Mouse (Mus musculus) liver, adult (tissue): Measurements from ENCODE around the gene Ap3m1.

ENCODE experiments used
- GATA4 ChIP-seq: IDR thresholded peaks from 2 replicates; pipeline ENCODE4 v1.6.1; 2014; ENCODE audit warnings: mild to moderate bottlenecking, low read length; ENCODE audit not compliant: insufficient replicate concordance

The Ap3m1 gene

GRCm38 (mm10) chr14:21052112-21052780, at the start of gene Ap3m1, which contains the start of gene Adk:
Ap3m1 (minus strand) TSS chr14:21052508.
Adk (plus strand) TSS chr14:21052574.
- TF ChIP-seq GATA4: peak; percentile 75; the same call in 1 of the 2 replicates

- no peak for TF ChIP-seq GATA4
Measured at GRCm38 (mm10) chr14:21101562-21101961, 49.3 kb upstream of the Ap3m1 start.

DNA sequence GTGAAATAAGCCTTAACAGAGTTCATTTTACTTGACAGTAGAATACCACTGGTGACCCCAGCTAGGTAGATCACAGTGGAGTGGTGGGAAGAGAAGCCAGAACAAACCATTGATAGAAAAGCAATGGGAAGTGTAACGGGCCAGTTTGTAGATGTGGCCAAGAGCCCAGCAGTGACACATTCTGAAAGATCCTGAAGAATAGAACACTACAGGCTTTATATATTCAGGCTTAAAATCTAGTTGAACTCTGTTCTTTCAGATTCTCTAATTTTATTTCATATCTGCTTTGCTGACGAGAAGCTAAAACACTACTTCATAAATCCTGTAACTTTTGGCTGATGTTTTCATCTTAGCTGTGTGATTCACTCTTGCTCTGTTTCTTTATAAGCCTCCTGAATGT, 48.6 kb upstream of the Ap3m1 start:
- TF ChIP-seq GATA4: no peak

DNA sequence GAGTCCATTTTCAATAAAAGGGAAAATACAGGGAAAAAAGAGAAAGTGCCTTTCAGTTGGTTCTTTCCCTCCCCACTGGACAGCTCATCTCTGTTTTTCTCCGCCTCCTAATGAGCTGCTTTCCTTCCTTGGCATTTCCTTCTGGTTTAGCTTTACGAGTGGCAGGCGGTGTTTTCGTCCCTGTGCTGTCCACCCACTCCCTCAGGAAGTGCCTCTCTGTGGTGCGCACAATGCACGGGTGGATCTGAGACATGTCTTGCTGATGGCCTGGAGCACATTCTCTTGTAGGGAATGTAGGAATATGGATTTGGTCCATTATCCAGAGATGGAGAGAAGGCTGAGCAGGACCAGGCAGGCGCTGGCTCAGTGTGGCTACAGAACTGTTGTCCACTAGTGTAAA, 47.1 kb upstream of the Ap3m1 start:
- no peak for TF ChIP-seq GATA4

- TF ChIP-seq GATA4: peak; percentile 84
Measured at GRCm38 (mm10) chr14:21096689-21097088, 44.4 kb upstream of the Ap3m1 start.

- TF ChIP-seq GATA4: no peak
Measured at GRCm38 (mm10) chr14:21096279-21096678, 44.0 kb upstream of the Ap3m1 start.

DNA sequence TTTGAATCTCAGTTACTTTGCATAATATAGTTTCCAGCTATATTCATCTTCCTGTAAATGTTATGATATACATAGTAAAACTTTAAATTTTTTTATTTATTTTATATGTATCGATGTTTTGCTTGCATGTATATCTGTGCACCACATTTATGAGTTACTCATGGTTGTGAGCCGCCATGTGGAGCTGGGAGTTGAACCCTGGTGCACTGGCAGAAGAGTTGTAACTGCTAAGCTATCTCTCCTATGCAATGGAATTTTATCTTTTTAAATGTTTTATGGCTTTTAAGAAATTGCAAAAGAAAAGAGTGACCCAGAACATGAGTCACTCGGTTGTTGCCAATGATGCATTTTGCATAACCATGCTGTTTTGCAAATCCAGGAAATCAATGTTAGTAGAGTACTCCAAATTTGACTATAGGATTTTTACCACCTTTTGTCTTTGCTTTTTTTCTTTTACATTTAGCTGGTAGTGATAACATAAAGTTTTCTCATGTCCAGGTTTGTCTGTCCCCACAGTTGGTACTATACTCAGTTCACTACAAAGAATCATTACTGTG, 38.7 kb upstream of the Ap3m1 start:
- no peak for TF ChIP-seq GATA4

GRCm38 (mm10) chr14:21090400-21090799, 38.1 kb upstream of the Ap3m1 start:
- TF ChIP-seq GATA4: no peak

GRCm38 (mm10) chr14:21088731-21089130, 36.4 kb upstream of the Ap3m1 start:
- no peak for TF ChIP-seq GATA4

DNA sequence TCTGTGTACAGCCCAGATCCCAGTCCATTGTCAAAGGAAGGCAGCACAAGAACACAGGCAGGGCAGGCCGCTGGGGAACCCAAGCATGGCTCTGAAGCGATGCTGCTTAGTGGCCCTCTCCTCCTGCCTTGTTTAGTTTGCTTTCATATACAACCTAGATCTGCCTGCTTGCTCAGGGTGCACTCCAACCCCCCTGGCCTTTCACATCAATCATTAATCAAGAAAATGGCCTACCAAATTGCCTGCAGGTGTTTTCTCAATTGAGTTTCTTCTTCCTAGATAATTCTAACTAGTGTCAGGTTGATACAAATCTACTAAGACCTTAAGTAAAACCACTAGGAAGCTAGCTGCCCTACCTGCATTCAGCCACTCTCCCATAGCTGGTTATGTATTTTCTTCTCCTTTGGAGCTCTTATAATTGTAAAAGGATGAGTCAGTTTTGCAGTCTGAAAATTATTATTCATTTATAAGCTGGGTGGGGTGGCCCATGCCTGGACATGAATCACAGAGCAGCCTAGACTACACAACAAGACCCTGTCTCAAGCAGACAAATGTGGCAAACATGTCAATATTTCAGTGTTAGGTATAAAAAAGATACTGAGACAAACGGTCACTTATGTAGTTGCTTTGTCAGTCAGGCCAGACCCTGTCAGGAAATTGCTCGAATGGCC, 35.2 kb upstream of the Ap3m1 start:
- no peak for TF ChIP-seq GATA4

GRCm38 (mm10) chr14:21086827-21087351, 34.6 kb upstream of the Ap3m1 start:
- TF ChIP-seq GATA4: no peak

DNA sequence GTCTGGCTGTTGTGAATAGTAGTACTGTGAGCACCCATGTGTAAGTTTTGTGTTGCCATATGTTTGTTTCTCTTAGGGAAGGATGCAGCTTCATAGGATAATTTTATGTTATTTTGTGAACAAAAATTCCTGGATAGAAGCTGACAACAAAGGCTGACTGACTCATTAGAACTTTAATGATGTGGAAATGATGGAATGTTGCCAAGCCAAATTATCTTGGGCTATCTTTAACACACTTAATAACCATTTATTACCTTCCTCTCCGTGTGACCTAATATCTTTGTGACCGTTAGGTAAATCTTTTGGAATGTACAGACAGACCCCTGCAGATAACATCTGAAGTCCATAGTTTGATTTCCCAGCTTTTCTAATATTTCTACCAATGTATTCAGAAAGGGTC, 33.8 kb upstream of the Ap3m1 start:
- no peak for TF ChIP-seq GATA4

DNA sequence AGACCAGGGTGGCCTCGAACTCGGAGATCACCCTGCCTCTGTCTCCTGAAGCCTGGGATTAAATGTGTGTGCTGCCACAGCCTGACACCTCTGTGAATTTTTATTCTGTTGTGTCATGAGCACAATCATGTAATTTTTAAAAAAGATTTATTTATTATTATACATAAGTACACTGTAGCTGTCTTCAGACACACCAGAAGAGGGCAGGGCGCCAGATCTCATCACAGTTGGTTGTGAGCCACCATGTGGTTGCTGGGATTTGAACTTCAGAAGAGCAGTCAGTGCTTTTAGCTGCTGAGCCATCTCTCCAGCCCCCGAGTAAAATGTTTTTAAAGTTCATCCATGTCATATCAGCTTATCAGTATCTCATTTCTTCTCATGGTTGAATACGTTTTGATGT, 33.4 kb upstream of the Ap3m1 start:
- TF ChIP-seq GATA4: no peak

DNA sequence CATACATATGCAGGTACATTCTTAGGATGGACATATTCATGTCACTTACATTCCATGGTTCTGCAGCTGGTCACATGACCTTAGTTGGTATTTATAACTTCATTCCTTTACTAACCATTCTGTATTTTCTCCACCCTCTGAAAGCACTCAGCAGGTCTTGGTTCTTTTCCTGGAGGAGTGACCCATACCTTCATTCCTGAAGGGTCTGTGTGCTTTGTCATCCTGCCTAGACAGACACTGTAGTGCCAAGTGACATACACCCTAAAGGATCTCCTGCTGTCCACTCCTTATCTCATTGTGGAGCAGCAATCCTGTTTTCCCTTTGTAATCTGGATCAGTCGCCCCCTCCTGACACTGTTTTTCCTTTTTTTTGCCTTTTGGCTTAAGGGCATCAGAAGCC, 30.5 kb upstream of the Ap3m1 start:
- TF ChIP-seq GATA4: no peak

- no peak for TF ChIP-seq GATA4
Measured at GRCm38 (mm10) chr14:21078511-21078910, 26.2 kb upstream of the Ap3m1 start.

- TF ChIP-seq GATA4: no peak
Measured at GRCm38 (mm10) chr14:21077939-21078338, 25.6 kb upstream of the Ap3m1 start.
